Mouse (Mus musculus) gastrocnemius, postnatal 4 days (tissue): ENCODE measurements around the gene Gm17078. TPM values are rescaled to one million over a fixed set of nuclear protein-coding genes. Genes with fewer than 3 reads are reported as not detected.
"Not testable (repeated sequence)": the region's sequence is repeated elsewhere in the genome, so short reads cannot be mapped to it uniquely, and the experiment has no call there.

Experiments used
- DNase-seq, 2 experiments: peaks; one replicate each; pipeline ENCODE4 v3.0.0; 2021 to 2022; ENCODE audit warnings: low spot score in 2 of 2, mixed read lengths in 2 of 2
- long read RNA-seq, 2 experiments: library from polyadenylated mRNA; stranded (forward); transcript quantifications; one replicate each; pipeline ENCODE4 v2.0.0; 2021
- total RNA-seq, 2 experiments: library from RNA; stranded (reverse); gene quantifications; 2 replicates each; pipeline ENCODE4 v1.2.3; 2021

The Gm17078 gene
- not detected for total RNA-seq
- long read RNA-seq, experiment 1, result 0 reads
- long read RNA-seq, experiment 2, result 0 reads

DNA sequence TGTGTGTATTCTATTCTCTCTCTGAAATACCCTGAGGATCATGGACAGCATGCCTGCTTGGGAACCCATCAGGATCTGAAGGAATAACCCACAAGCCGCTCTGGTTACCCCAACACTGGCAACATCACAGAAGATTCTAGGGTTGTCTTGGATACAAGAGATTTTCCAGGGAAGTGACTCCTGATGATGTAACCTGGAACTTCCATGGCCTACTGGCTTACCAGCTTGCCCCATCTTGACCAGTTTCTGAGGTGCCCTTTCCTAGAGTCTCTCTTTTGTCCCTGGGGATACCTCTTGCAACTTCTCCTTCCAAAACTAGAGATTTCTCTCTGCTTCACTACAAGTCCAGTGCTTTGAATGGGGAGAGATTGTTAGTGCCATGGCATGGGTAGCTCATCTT is at the start of gene Gm17078:
Gene Gm17078 (minus strand): TSS at position 101 of the 400 bp plus-strand sequence.
- DNase-seq, result no peak

DNA sequence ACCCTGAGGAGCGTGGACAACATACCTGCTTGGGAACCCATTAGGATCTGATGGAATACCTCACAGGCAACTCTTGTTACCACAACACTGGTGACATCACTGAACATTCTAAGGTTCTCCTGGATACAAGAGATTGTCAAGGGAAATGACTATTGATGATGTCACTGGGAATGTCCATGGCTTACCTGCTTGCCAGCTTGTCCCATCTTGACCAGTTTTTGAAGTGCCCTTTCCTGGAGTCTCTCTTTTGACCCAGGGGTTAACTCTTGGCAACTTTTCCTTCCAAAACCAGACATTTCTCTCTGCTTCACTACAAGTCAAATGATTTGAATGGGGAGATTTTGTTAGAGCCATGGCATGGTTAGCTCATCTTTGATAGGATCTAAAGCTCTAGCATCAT is 24.5 kb upstream of the Gm17078 start, which contains the start of gene Gm4181:
Gene Gm4181 (minus strand): TSS at position 101 of the 400 bp plus-strand sequence.
- not testable (repeated sequence) for DNase-seq

DNA sequence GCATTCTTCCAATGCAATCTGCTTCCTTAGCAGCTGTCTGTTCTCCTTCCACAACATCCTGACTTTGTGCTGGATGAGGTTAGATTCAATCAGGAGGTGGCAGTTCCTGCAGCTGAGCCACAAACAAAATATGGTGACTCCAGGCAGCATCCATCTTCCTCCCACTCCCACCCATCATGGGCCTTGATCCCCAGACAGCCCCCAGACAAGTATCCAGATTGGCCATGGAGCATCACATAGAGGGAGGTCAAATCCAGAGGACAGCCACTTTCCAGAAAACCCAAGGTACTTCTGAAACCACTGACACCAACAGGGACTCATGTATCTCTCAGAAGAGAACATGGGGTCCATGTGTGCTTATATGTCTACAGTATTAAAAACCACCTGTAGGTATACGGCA is 21.3 kb upstream of the Gm17078 start:
- peak; percentile 32 to 35 for DNase-seq

DNA sequence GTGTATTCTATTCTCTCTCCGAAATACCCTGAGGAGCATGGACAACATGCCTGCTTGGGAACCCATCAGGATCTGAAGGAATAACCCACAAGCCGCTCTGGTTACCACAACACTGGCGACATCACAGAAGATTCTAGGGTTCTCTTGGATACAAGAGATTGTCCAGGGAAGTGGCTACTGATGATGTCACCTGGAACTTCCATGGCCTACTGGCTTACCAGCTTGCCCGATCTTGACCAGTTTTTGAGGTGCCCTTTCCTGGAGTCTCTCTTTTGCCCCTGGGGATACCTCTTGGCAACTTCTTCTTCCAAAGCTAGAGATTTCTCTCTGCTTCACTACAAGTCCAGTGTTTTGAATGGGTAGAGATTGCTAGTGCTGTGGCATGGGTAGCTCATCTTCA is 19.1 kb downstream of the Gm17078 start, which contains the start of gene Gm17174:
Gene Gm17174 (minus strand): TSS at position 101 of the 400 bp plus-strand sequence.
- DNase-seq, result not testable (repeated sequence)

DNA sequence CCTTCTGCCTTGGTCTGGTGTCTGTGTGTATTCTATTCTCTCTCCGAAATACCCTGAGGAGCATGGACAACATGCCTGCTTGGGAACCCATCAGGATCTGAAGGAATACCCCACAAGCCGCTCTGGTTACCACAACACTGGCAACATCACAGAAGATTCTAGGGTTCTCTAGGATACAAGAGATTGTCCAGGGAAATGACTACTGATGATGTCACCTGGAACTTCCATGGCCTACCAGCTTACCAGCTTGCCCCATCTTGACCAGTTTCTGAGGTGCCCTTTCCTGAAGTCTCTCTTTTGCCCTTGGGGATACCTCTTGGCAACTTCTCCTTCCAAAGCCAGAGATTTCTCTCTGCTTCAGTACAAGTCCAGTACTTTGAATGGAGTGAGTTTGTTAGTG is 37.1 kb downstream of the Gm17078 start, which contains the start of gene Gm17175:
Gene Gm17175 (minus strand): TSS at position 101 of the 400 bp plus-strand sequence.
- DNase-seq, result not testable (repeated sequence)

Other genes with a start within 250 kb of the Gm17078 start
- not detected for gene Gm7247, start 249.6 kb downstream of the Gm17078 start, total RNA-seq
- not detected for gene Vmn2r88, start 200.5 kb downstream of the Gm17078 start, total RNA-seq
- not detected for gene Vmn2r89, start 159.5 kb downstream of the Gm17078 start, total RNA-seq
- gene Gm5622, start 58.5 kb downstream of the Gm17078 start, total RNA-seq, result not detected
- not detected for gene Gm17175, start 37.2 kb downstream of the Gm17078 start, total RNA-seq
- gene Gm17174, start 19.2 kb downstream of the Gm17078 start, total RNA-seq, result not detected
- gene Gm4181, start 24.4 kb upstream of the Gm17078 start, total RNA-seq, result not detected
- not detected for gene Gm17079, start 84.2 kb upstream of the Gm17078 start, total RNA-seq
- not detected for gene Gm5800, start 105.9 kb upstream of the Gm17078 start, total RNA-seq
- not detected for gene Ang4, start 162.3 kb upstream of the Gm17078 start, total RNA-seq
- gene AY358078, start 188.7 kb upstream of the Gm17078 start, total RNA-seq, result not detected
- not detected for gene Ear6, start 242.4 kb upstream of the Gm17078 start, total RNA-seq